Mouse (Mus musculus) right cerebral cortex, postnatal 4 days (tissue): ENCODE data around the gene Ahnak2.
"Not testable (repeated sequence)": the region's sequence is repeated elsewhere in the genome, so short reads cannot be mapped to it uniquely, and the experiment has no call there.

Experiments used
- DNase-seq: peaks from one replicate; pipeline ENCODE4 v3.0.0-alpha.2; 2022

Gene Ahnak2

GRCm38 (mm10) chr12:112820401-112820999 is 18.0 kb upstream of the Ahnak2 start:
- peak; percentile 1 for DNase-seq

GRCm38 (mm10) chr12:112819057-112819662 is 16.7 kb upstream of the Ahnak2 start:
- peak; percentile 1 for DNase-seq

GRCm38 (mm10) chr12:112816866-112817265 is 14.4 kb upstream of the Ahnak2 start:
- DNase-seq = not testable (repeated sequence)

- DNase-seq = peak; percentile 58
These were observed 13.8 kb upstream of the Ahnak2 start for GRCm38 (mm10) chr12:112816294-112816693.

- DNase-seq = no peak
These were observed 12.4 kb upstream of the Ahnak2 start for GRCm38 (mm10) chr12:112814682-112815470.

- no peak for DNase-seq
These were observed 10.9 kb upstream of the Ahnak2 start for GRCm38 (mm10) chr12:112813370-112813769.

- DNase-seq = no peak
These were observed 7.8 kb upstream of the Ahnak2 start for GRCm38 (mm10) chr12:112810092-112810885.

- no peak for DNase-seq
These were observed 7.2 kb upstream of the Ahnak2 start for GRCm38 (mm10) chr12:112809641-112810040.

- peak; percentile 93 for DNase-seq
These were observed 6.3 kb upstream of the Ahnak2 start, which contains the start of gene Clba1 for GRCm38 (mm10) chr12:112808587-112809364. TSS of gene Clba1 (plus strand) at chr12:112808937.

GRCm38 (mm10) chr12:112808212-112808586 is 5.7 kb upstream of the Ahnak2 start:
- DNase-seq = no peak

- DNase-seq = no peak
These were observed 5.3 kb upstream of the Ahnak2 start for GRCm38 (mm10) chr12:112807796-112808195.

- no peak for DNase-seq
These were observed 3.6 kb upstream of the Ahnak2 start for GRCm38 (mm10) chr12:112806044-112806443.

GRCm38 (mm10) chr12:112804046-112804445 is 1.6 kb upstream of the Ahnak2 start:
- no peak for DNase-seq

GRCm38 (mm10) chr12:112802917-112803316 is 460 bp upstream of the Ahnak2 start:
- no peak for DNase-seq

GRCm38 (mm10) chr12:112800476-112800875 is 2.0 kb downstream of the Ahnak2 start:
- peak; percentile 79 for DNase-seq

GRCm38 (mm10) chr12:112799237-112799970 is 3.1 kb downstream of the Ahnak2 start:
- DNase-seq = no peak

- DNase-seq = no peak
These were observed 3.7 kb downstream of the Ahnak2 start for GRCm38 (mm10) chr12:112798716-112799115.

- DNase-seq = no peak
These were observed 4.2 kb downstream of the Ahnak2 start for GRCm38 (mm10) chr12:112798332-112798681.

GRCm38 (mm10) chr12:112797672-112798331 is 4.7 kb downstream of the Ahnak2 start:
- DNase-seq = peak; percentile 53

GRCm38 (mm10) chr12:112796551-112797510 is 5.6 kb downstream of the Ahnak2 start:
- no peak for DNase-seq
